ENCODE assay signal across 7 mouse cellular contexts in genomic region chr5:41888834-41889233, GRCm38 (mm10). TPM values are rescaled to one million over a fixed set of nuclear protein-coding genes. Genes with fewer than 3 reads are reported as not detected.
DNase-seq lines count a peak whose midpoint lies in the region; ATAC-seq lines count a peak whose summit lies in the region.

No protein-coding gene starts in this region.

- ATAC-seq in liver, embryonic 11.5 days (replicated peaks; ENCODE audit: low FRiP score) = no peak

- no peak overlapping the region for H3K4me2 ChIP-seq in liver, embryonic 11.5 days

- WGBS in liver, embryonic 11.5 days = 60% methylated on average over 3 of the region's 3 CpGs

- no peaks in the 10 kb centered on the region for H3K4me1 ChIP-seq in liver, embryonic 11.5 days (replicated peaks; ENCODE audit: control insufficient read depth, insufficient read depth, low read length)

- no peaks in the 10 kb centered on the region for H3K27me3 ChIP-seq in liver, embryonic 11.5 days (replicated peaks; ENCODE audit: control insufficient read depth, insufficient read depth, low read length)

- H3K9ac ChIP-seq in liver, embryonic 11.5 days (ENCODE audit: low read depth, low read length) = no peak overlapping the region

- no peaks in the 10 kb centered on the region for H3K9me3 ChIP-seq in liver, embryonic 11.5 days (ENCODE audit: control insufficient read depth, low read length)

- peak; percentile 35 to 69 for DNase-seq in layer of hippocampus, adult 18-20 months (ENCODE audit: low spot score in 2 of 2)
- DNase-seq in layer of hippocampus, postnatal 36 days = no peak
- peak; percentile 42 to 52 for DNase-seq in cerebellum, adult 18-20 months
- peak; percentile 10 for DNase-seq in induced T-regulatory cell, adult 2 months (ENCODE audit: low read depth)
- peak; percentile 30 to 42 for DNase-seq in right cerebral cortex, postnatal 10 days (ENCODE audit: low spot score in 2 of 2)
- DNase-seq in liver, embryonic 11.5 days (ENCODE audit: low spot score) = no peak
- no peak for DNase-seq in kidney, adult 18-20 months

- no peak overlapping the region for H3K27ac ChIP-seq in liver, embryonic 11.5 days (ENCODE audit: low read depth, low read length)

- no peak overlapping the region for H3K4me3 ChIP-seq in liver, embryonic 11.5 days (ENCODE audit: low read depth, low read length)

- no peaks in the 10 kb centered on the region for H3K36me3 ChIP-seq in liver, embryonic 11.5 days (ENCODE audit: control insufficient read depth, insufficient read depth, low read length)

RNA-seq across cellular contexts. Expression of gene Bod1l, which starts 44.7 kb away (rescaled TPM):
- 10 to 100 TPM; 38.5 to 38.9 TPM for total RNA-seq in layer of hippocampus, adult 18-20 months (2021)
- total RNA-seq in layer of hippocampus, postnatal 36 days (2021) = 10 to 100 TPM; 38.2 to 41.4 TPM
- polyA plus RNA-seq in liver, embryonic 11.5 days (2014; fragmentation: Nextera tagmentation; extraction: Ambion mirVana) = 19.1 and 21.0 TPM in 2 replicates

Comparison
In these comparisons a context has a peak if more than half of its experiments do, and no peak if none do; other contexts are left out.
1. DNase-seq: peak in layer of hippocampus, adult 18-20 months (2 of 2), cerebellum, adult 18-20 months (2 of 2), induced T-regulatory cell, adult 2 months (single experiment) and right cerebral cortex, postnatal 10 days (2 of 2); none in layer of hippocampus, postnatal 36 days (0 of 2), liver, embryonic 11.5 days (single experiment) and kidney, adult 18-20 months (single experiment).